Mouse (Mus musculus): ENCODE data around the gene Oas1d. TPM values are rescaled to one million over a fixed set of nuclear protein-coding genes. Genes with fewer than 3 reads are reported as not detected.

The Oas1d gene
- polyA plus RNA-seq, 1 experiment = not detected

Other genes with a start within 250 kb of the Oas1d start
- gene Dtx1, start 202.6 kb upstream of the Oas1d start, polyA plus RNA-seq (2012; ENCODE audit: insufficient read depth, insufficient read length, missing spikeins) = 0.52 TPM in 1 of 2 replicates, not detected in the other
- gene Oas2, start 164.7 kb upstream of the Oas1d start, polyA plus RNA-seq (2012; ENCODE audit: insufficient read depth, insufficient read length, missing spikeins) = 0.96 and 1.2 TPM in 2 replicates
- 0.33 TPM in 1 of 2 replicates, not detected in the other for gene Oas3, start 136.9 kb upstream of the Oas1d start, polyA plus RNA-seq (2012; ENCODE audit: insufficient read depth, insufficient read length, missing spikeins)
- gene Oas1e, start 119.0 kb upstream of the Oas1d start, polyA plus RNA-seq (2012; ENCODE audit: insufficient read depth, insufficient read length, missing spikeins) = not detected in 2 replicates
- 0.79 and 0.87 TPM in 2 replicates for gene Oas1c, start 102.0 kb upstream of the Oas1d start, polyA plus RNA-seq (2012; ENCODE audit: insufficient read depth, insufficient read length, missing spikeins)
- gene Oas1f, start 67.2 kb upstream of the Oas1d start, polyA plus RNA-seq (2012; ENCODE audit: insufficient read depth, insufficient read length, missing spikeins) = not detected in 2 replicates
- gene Oas1h, start 53.1 kb upstream of the Oas1d start, polyA plus RNA-seq (2012; ENCODE audit: insufficient read depth, insufficient read length, missing spikeins) = not detected in 2 replicates
- gene Oas1g, start 26.9 kb upstream of the Oas1d start, polyA plus RNA-seq (2012; ENCODE audit: insufficient read depth, insufficient read length, missing spikeins) = 2.2 TPM in 1 of 2 replicates, not detected in the other
- 1.3 TPM in 1 of 2 replicates, not detected in the other for gene Oas1a, start 7.0 kb upstream of the Oas1d start, polyA plus RNA-seq (2012; ENCODE audit: insufficient read depth, insufficient read length, missing spikeins)
- not detected in 2 replicates for gene Rph3a, start 95.6 kb downstream of the Oas1d start, polyA plus RNA-seq (2012; ENCODE audit: insufficient read depth, insufficient read length, missing spikeins)

Data from brown adipose tissue, adult 24 weeks (tissue).